Mouse (Mus musculus): Measurements from ENCODE around the gene Gm8298. TPM values are rescaled to one million over a fixed set of nuclear protein-coding genes. Genes with fewer than 3 reads are reported as not detected.
"Not testable (repeated sequence)": the region's sequence is repeated elsewhere in the genome, so short reads cannot be mapped to it uniquely, and the experiment has no call there.

The Gm8298 gene
- not detected in 2 replicates for total RNA-seq (2014; rRNA removed)
- not detected in 2 replicates for polyA plus RNA-seq (2015; fragmentation: Nextera tagmentation; extraction: Ambion mirVana)

DNA sequence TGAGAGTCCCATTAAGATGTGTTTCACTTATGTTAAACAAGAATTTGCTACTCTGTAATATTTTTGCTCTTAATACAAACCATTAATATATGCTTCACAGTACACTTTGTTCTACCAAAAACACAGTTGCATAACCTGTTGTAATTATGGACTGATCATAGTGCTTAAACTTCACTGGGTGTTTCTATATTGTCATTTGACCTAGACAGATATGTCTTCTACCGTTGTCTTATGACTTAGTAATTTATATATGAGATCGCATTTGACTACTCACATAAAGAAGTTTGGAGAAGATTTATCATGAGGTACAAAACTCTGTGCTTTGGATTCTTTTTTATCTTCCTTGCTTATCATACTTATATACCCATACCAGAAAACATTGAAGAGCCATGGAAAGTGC is at the start of gene Gm8298:
TSS of gene Gm8298 (plus strand) at position 301 of the 400 bp plus-strand sequence.
- H3K9me3 ChIP-seq (ENCODE audit: low read length): no peaks in the 10 kb centered on the region
- WGBS: 98% methylated on average over 2 of the region's 2 CpGs

DNA sequence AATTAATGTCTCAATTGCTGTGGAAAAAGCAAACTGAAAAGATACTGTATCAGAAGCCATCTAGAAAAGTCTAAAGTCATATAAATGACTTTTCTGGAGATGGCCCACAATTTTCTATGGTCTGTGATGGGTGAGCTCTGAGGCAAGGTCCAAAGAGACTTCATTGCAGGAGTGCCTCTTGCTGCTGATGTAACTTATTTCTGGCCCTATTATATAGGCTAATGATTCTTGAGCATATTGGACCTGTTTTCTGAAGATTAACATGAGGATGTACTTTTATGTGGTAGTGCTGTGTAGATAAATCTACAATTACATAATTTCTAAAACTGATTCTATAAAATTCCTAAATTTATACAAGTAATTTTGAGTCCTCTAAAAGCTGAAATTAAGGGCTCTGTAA is 47.7 kb upstream of the Gm8298 start:
- TF ChIP-seq CTCF (IDR thresholded peaks at IDR 0.05): no peak
- DNase-seq (ENCODE audit: low spot score) (no peak), ATAC-seq (ENCODE audit: low FRiP score) (no peak)
- no peaks in the 10 kb centered on the region for H3K4me1 ChIP-seq (ENCODE audit: insufficient read depth, low read length)
- H3K9me3 ChIP-seq (ENCODE audit: low read length): no peaks in the 10 kb centered on the region
- no peaks in the 10 kb centered on the region for H3K27me3 ChIP-seq (ENCODE audit: insufficient read depth, low read length)
- H3K4me2 ChIP-seq (ENCODE audit: low read depth, low read length, poor library complexity, severe bottlenecking): no peak overlapping the region
- no peak overlapping the region for H3K27ac ChIP-seq (ENCODE audit: low read depth, low read length)
- H3K4me3 ChIP-seq (ENCODE audit: low read depth, low read length): no peak overlapping the region
- no peak overlapping the region for H3K9ac ChIP-seq (replicated peaks; ENCODE audit: low read length, poor library complexity, severe bottlenecking)
- H3K36me3 ChIP-seq (ENCODE audit: insufficient read depth, low read length): no peaks in the 10 kb centered on the region

More for the DNA sequence above, at the start of gene Gm8298:
- DNase-seq (ENCODE audit: low spot score) (no peak), ATAC-seq (ENCODE audit: low FRiP score) (no peak)
- no peak within 1 kb of the TSS for H3K27ac ChIP-seq (ENCODE audit: low read depth, low read length)
- no peak within 1 kb of the TSS for H3K9ac ChIP-seq (replicated peaks; ENCODE audit: low read length, poor library complexity, severe bottlenecking)
- no peaks in the 10 kb centered on the region for H3K27me3 ChIP-seq (ENCODE audit: insufficient read depth, low read length)
- TF ChIP-seq CTCF (IDR thresholded peaks at IDR 0.05): no peak
- no peaks in the 10 kb centered on the region for H3K4me1 ChIP-seq (ENCODE audit: insufficient read depth, low read length)
- H3K36me3 ChIP-seq (ENCODE audit: insufficient read depth, low read length): no peaks in the 10 kb centered on the region
- no peak within 1 kb of the TSS for H3K4me2 ChIP-seq (ENCODE audit: low read depth, low read length, poor library complexity, severe bottlenecking)
- H3K4me3 ChIP-seq (ENCODE audit: low read depth, low read length): no peak within 1 kb of the TSS

- no peak overlapping the region for H3K27ac ChIP-seq (ENCODE audit: low read depth, low read length)
- 33% methylated on average over 2 of the region's 2 CpGs for WGBS
- H3K9ac ChIP-seq (replicated peaks; ENCODE audit: low read length, poor library complexity, severe bottlenecking): no peak overlapping the region
- peak; percentile 86 for TF ChIP-seq CTCF (IDR thresholded peaks at IDR 0.05)
- DNase-seq (ENCODE audit: low spot score) (peak; percentile 64), ATAC-seq (ENCODE audit: low FRiP score) (no peak)
- H3K4me1 ChIP-seq (ENCODE audit: insufficient read depth, low read length): no peaks in the 10 kb centered on the region
- no peak overlapping the region for H3K4me3 ChIP-seq (ENCODE audit: low read depth, low read length)
- H3K4me2 ChIP-seq (ENCODE audit: low read depth, low read length, poor library complexity, severe bottlenecking): no peak overlapping the region
- H3K27me3 ChIP-seq (ENCODE audit: insufficient read depth, low read length): no peaks in the 10 kb centered on the region
- H3K36me3 ChIP-seq (ENCODE audit: insufficient read depth, low read length): no peaks in the 10 kb centered on the region
- no peaks in the 10 kb centered on the region for H3K9me3 ChIP-seq (ENCODE audit: low read length)
Observed at GRCm38 (mm10) chr3:59870765-59871164, 9.9 kb downstream of the Gm8298 start.

DNA sequence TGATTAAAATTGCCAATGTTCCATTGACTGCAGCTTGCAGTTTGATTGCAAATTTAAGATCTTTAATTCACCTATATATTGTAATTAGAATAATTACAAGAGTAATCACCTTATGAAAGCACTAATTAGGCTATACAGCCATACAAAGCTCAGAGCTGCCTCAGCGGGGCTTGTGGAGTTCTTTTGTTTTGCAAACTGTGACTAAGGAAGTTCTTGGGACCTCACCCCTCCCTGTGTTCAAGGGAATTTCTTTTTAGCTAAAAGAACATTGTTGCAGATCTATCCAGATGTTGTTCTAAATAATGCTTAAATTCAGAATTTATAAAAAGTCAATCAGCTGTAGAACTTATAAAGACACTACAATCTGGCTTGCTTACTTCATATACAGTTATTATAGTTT is 16.8 kb downstream of the Gm8298 start:
- H3K4me3 ChIP-seq (ENCODE audit: low read depth, low read length); H3K27ac ChIP-seq (ENCODE audit: low read depth, low read length); ATAC-seq (ENCODE audit: low FRiP score); H3K9ac ChIP-seq (replicated peaks; ENCODE audit: low read length, poor library complexity, severe bottlenecking); DNase-seq (ENCODE audit: low spot score); H3K9me3 ChIP-seq (ENCODE audit: low read length); H3K27me3 ChIP-seq (ENCODE audit: insufficient read depth, low read length); H3K36me3 ChIP-seq (ENCODE audit: insufficient read depth, low read length); H3K4me1 ChIP-seq (ENCODE audit: insufficient read depth, low read length); H3K4me2 ChIP-seq (ENCODE audit: low read depth, low read length, poor library complexity, severe bottlenecking): not testable (repeated sequence)
- WGBS: 30% methylated on average over 1 of the region's 1 CpGs

DNA sequence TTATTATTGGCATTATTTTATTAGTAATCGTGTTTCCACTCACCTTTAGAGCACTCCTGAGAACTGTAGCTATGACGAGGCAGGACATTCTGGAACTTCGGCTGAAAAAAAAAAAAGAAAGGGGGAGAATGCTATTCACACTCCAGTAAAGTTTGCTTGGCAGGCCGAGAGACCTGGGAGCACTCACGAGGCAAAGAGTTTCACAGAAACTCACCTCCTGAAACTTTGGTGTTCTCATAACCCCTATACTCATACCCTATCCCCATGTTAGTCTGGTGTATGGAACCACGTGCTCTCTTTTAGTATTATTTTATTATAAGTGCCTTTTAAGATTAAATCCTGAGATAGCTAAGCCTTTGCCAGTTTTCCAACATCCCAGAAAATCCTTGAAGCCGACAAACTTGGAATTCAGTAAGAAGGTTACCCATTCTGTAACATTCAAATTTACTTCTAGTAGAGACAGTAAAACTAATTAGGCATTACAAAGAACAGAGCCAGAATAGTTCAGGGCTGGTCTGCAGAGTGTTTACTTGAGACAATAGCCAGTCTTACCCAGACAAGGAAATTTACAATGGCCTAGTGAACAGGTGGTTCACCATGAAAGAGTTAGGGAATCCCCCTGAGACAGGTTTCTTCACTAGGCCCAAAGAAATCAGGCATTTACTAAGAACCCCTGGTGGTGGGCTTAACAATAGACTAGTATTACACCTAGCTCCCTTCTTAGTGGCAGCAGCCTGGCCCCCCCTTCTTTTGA is 19.1 kb downstream of the Gm8298 start:
- H3K4me2 ChIP-seq (ENCODE audit: low read depth, low read length, poor library complexity, severe bottlenecking); H3K4me1 ChIP-seq (ENCODE audit: insufficient read depth, low read length); H3K9me3 ChIP-seq (ENCODE audit: low read length); H3K36me3 ChIP-seq (ENCODE audit: insufficient read depth, low read length); H3K4me3 ChIP-seq (ENCODE audit: low read depth, low read length); H3K9ac ChIP-seq (replicated peaks; ENCODE audit: low read length, poor library complexity, severe bottlenecking); ATAC-seq (ENCODE audit: low FRiP score); H3K27me3 ChIP-seq (ENCODE audit: insufficient read depth, low read length); DNase-seq (ENCODE audit: low spot score); H3K27ac ChIP-seq (ENCODE audit: low read depth, low read length): not testable (repeated sequence)
- WGBS: 79% methylated on average over 7 of the region's 7 CpGs

GRCm38 (mm10) chr3:59893276-59893675 is 32.4 kb downstream of the Gm8298 start:
- Histone ChIP-seq H3K4me3 (ENCODE audit: low read depth, low read length) (no peak overlapping the region), H3K27me3 (ENCODE audit: insufficient read depth, low read length) (no peaks in the 10 kb centered on the region), H3K4me1 (ENCODE audit: insufficient read depth, low read length) (no peaks in the 10 kb centered on the region), H3K9me3 (ENCODE audit: low read length) (no peaks in the 10 kb centered on the region), H3K27ac (ENCODE audit: low read depth, low read length) (no peak overlapping the region), H3K4me2 (ENCODE audit: low read depth, low read length, poor library complexity, severe bottlenecking) (no peak overlapping the region), H3K36me3 (ENCODE audit: insufficient read depth, low read length) (no peaks in the 10 kb centered on the region), H3K9ac (replicated peaks; ENCODE audit: low read length, poor library complexity, severe bottlenecking) (no peak overlapping the region)
- DNase-seq (ENCODE audit: low spot score) (no peak), ATAC-seq (ENCODE audit: low FRiP score) (no peak)
- no peak for TF ChIP-seq CTCF (IDR thresholded peaks at IDR 0.05)
- WGBS: 88% methylated on average over 2 of the region's 2 CpGs

Measured in midbrain, postnatal 0 days (tissue).